ENCODE assay signal across 8 mouse cellular contexts in the genomic region with DNA sequence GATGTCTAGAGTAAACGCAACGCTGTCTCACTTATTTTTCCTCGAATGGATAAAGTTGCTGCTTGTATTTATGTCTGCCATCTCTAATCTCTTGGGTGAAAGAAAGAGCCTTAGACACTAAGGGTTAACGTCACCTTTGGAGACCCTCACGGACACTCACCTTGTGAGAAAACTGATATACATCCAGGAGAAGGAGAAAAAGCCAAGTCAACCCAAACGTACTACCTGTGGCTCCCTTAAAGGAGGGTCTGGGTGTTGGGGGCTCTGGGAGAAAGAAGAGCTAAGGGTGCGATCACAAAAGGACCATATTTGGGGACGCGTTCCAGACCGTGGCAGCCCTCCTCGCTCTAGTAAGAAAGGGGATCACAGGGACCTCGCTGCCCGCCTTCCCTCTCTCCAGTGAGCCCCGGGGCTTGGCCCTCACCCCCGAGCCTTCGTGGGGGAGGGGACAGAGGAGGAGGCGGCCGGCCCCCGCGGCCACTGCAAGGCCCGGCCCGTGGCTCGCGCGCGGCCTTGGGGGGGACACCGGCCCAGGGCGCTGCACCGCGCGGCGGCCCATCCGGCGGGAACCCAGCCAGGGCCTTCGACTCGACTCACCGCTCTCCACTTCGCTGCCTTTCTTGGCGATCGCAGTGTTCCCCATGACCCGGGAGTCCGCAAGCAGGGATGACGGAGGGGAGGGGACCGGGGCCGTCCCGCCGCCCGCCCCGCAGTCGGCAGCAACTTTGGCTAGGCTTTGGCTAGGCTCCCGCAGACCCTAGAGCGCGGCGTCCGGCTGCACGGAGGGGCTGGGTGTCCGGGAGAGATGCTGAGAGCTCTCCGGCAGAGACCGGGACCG. TPM values are rescaled to one million over a fixed set of nuclear protein-coding genes. Genes with fewer than 3 reads are reported as not detected.
DNase-seq lines count a peak whose midpoint lies in the region; TF ChIP-seq lines count a peak whose summit lies in the region.

No protein-coding gene starts in this region.

- no peaks in the 10 kb centered on the region for H3K27me3 ChIP-seq in cerebellum, adult 2 months (ENCODE audit: control insufficient read depth, insufficient read depth, low read length)

- no peaks in the 10 kb centered on the region; the same call in 1 of the 2 replicates for H3K4me1 ChIP-seq in cerebellum, adult 2 months (ENCODE audit: control insufficient read depth, insufficient read depth, low read length)

- peak overlapping the region; percentile 48 for H3K27ac ChIP-seq in cerebellum, adult 2 months (ENCODE audit: insufficient read depth, low read length)

- peak overlapping the region; percentile 79 for H3K4me3 ChIP-seq in cerebellum, adult 2 months (replicated peaks; ENCODE audit: insufficient read depth, low read depth, low read length)

- TF ChIP-seq POLR2A in cerebellum, adult 2 months (IDR thresholded peaks at IDR 0.05; ENCODE audit: borderline replicate concordance, insufficient read depth, low read length), result no peak

- no peak for DNase-seq in cerebellum, adult 2 months
- DNase-seq in cerebellum, adult 11-12 months, result no peak
- peak; percentile 44 for DNase-seq in urinary bladder, postnatal 14 days (ENCODE audit: low spot score)
- no peak for DNase-seq in urinary bladder, postnatal 25 days (ENCODE audit: low spot score)
- DNase-seq in forelimb bud, embryonic 11.5 days (ENCODE audit: low read depth, low spot score), result peak; percentile 26
- DNase-seq in kidney, postnatal 14 days, result peak; percentile 73
- peak; percentile 23 for DNase-seq in mesoderm, embryonic 11.5 days (ENCODE audit: low read depth, low spot score)
- DNase-seq in layer of hippocampus, adult 9-11 months, result no peak

- WGBS in cerebellum, adult 2 months, result under 1% methylated on average over 56 of the region's 60 CpGs

- no peak for TF ChIP-seq CTCF in cerebellum, adult 2 months (IDR thresholded peaks at IDR 0.05; ENCODE audit: borderline replicate concordance, insufficient read depth, low read depth, low read length)

RNA-seq across cellular contexts. Expression of a gene that starts 0.5 kb away (rescaled TPM):
- 166 and 172 TPM in 2 replicates for polyA plus RNA-seq in cerebellum, adult 2 months (2012; rRNA removed)

RNA-seq across cellular contexts. Expression of a gene that starts 39.9 kb away (rescaled TPM):
- polyA plus RNA-seq in cerebellum, adult 2 months (2012; rRNA removed), result 72.5 and 76.4 TPM in 2 replicates

Comparison
In these comparisons a context has a peak if more than half of its experiments do, and no peak if none do; other contexts are left out.
1. DNase-seq: peak in urinary bladder, postnatal 14 days (single experiment), forelimb bud, embryonic 11.5 days (single experiment), kidney, postnatal 14 days (single experiment) and mesoderm, embryonic 11.5 days (single experiment); none in cerebellum, adult 2 months (0 of 2), cerebellum, adult 11-12 months (single experiment), urinary bladder, postnatal 25 days (single experiment) and layer of hippocampus, adult 9-11 months (single experiment).